Mouse (Mus musculus): Measurements from ENCODE around the gene Itgb6. TPM values are rescaled to one million over a fixed set of nuclear protein-coding genes. Genes with fewer than 3 reads are reported as not detected.
A peak's percentile ranks its signal among the peaks of the same experiment; 100 is the strongest.

Itgb6 gene
- 0.05 and 0.20 TPM in 2 replicates for polyA plus RNA-seq (2016; fragmentation: Nextera tagmentation; extraction: Ambion mirVana)

- Histone ChIP-seq H3K27ac (no peak within 1 kb of the TSS), H3K4me3 (no peak within 1 kb of the TSS), H3K27me3 (ENCODE audit: low read depth, poor library complexity, severe bottlenecking) (peaks cover 2% of the 10 kb centered on the region; the same call in 1 of the 2 replicates), H3K9me3 (replicated peaks) (no peaks in the 10 kb centered on the region), H3K4me1 (peaks cover 20% of the 10 kb centered on the region), H3K36me3 (no peaks in the 10 kb centered on the region)
- 92% methylated on average over 14 of the region's 14 CpGs for WGBS
- DNase-seq (ENCODE audit: low spot score): no peak
These were observed at the start of gene Itgb6 for GRCm38 (mm10) chr2:60722514-60722913. TSS of gene Itgb6 (minus strand) at chr2:60722643.

- 93% methylated on average over 8 of the region's 8 CpGs for WGBS
- Histone ChIP-seq H3K27ac (no peak overlapping the region), H3K4me1 (peaks cover 4% of the 10 kb centered on the region; the same call in 1 of the 2 replicates), H3K27me3 (ENCODE audit: low read depth, poor library complexity, severe bottlenecking) (no peaks in the 10 kb centered on the region), H3K4me3 (no peak overlapping the region), H3K9me3 (replicated peaks) (peaks cover 7% of the 10 kb centered on the region; the same call in 1 of the 2 replicates), H3K36me3 (peaks cover 90% of the 10 kb centered on the region)
- DNase-seq (ENCODE audit: low spot score): no peak
These were observed 44.0 kb upstream of the Itgb6 start for GRCm38 (mm10) chr2:60766420-60766819.

- Histone ChIP-seq H3K9me3 (replicated peaks) (no peaks in the 10 kb centered on the region), H3K4me3 (no peak overlapping the region), H3K27me3 (ENCODE audit: low read depth, poor library complexity, severe bottlenecking) (no peaks in the 10 kb centered on the region), H3K4me1 (no peaks in the 10 kb centered on the region), H3K36me3 (peaks cover 76% of the 10 kb centered on the region), H3K27ac (no peak overlapping the region)
- peak; percentile 23 for DNase-seq (ENCODE audit: low spot score)
- WGBS: 90% methylated on average over 9 of the region's 9 CpGs
These were observed 33.8 kb upstream of the Itgb6 start for GRCm38 (mm10) chr2:60756218-60756617.

- Histone ChIP-seq H3K27ac (no peak overlapping the region), H3K9me3 (replicated peaks) (no peaks in the 10 kb centered on the region), H3K4me3 (no peak overlapping the region), H3K27me3 (ENCODE audit: low read depth, poor library complexity, severe bottlenecking) (no peaks in the 10 kb centered on the region), H3K36me3 (peaks cover 66% of the 10 kb centered on the region), H3K4me1 (no peaks in the 10 kb centered on the region)
- WGBS: 98% methylated on average over 7 of the region's 7 CpGs
- DNase-seq (ENCODE audit: low spot score): no peak
These were observed 32.7 kb upstream of the Itgb6 start for GRCm38 (mm10) chr2:60755101-60755500.

GRCm38 (mm10) chr2:60751274-60751673 is 28.8 kb upstream of the Itgb6 start:
- 94% methylated on average over 9 of the region's 9 CpGs for WGBS
- H3K36me3 ChIP-seq: peaks cover 49% of the 10 kb centered on the region
- H3K9me3 ChIP-seq (replicated peaks): no peaks in the 10 kb centered on the region
- H3K4me3 ChIP-seq: no peak overlapping the region
- no peaks in the 10 kb centered on the region for H3K27me3 ChIP-seq (ENCODE audit: low read depth, poor library complexity, severe bottlenecking)
- H3K27ac ChIP-seq: no peak overlapping the region
- no peaks in the 10 kb centered on the region for H3K4me1 ChIP-seq
- no peak for DNase-seq (ENCODE audit: low spot score)

- Histone ChIP-seq H3K9me3 (replicated peaks) (no peaks in the 10 kb centered on the region), H3K4me3 (no peak overlapping the region)
These were observed 28.1 kb upstream of the Itgb6 start for GRCm38 (mm10) chr2:60750591-60750990.

GRCm38 (mm10) chr2:60748585-60748984 is 26.1 kb upstream of the Itgb6 start:
- Histone ChIP-seq H3K36me3 (peaks cover 23% of the 10 kb centered on the region), H3K27ac (no peak overlapping the region), H3K27me3 (ENCODE audit: low read depth, poor library complexity, severe bottlenecking) (no peaks in the 10 kb centered on the region), H3K9me3 (replicated peaks) (no peaks in the 10 kb centered on the region), H3K4me3 (no peak overlapping the region), H3K4me1 (no peaks in the 10 kb centered on the region)
- WGBS: 88% methylated on average over 1 of the region's 1 CpGs
- peak; percentile 24 for DNase-seq (ENCODE audit: low spot score)

More at GRCm38 (mm10) chr2:60750591-60750990, 28.1 kb upstream of the Itgb6 start:
- 89% methylated on average over 3 of the region's 3 CpGs for WGBS
- Histone ChIP-seq H3K36me3 (peaks cover 42% of the 10 kb centered on the region), H3K27ac (no peak overlapping the region), H3K4me1 (no peaks in the 10 kb centered on the region), H3K27me3 (ENCODE audit: low read depth, poor library complexity, severe bottlenecking) (no peaks in the 10 kb centered on the region)
- no peak for DNase-seq (ENCODE audit: low spot score)

- H3K4me1 ChIP-seq: no peaks in the 10 kb centered on the region
- no peak for DNase-seq (ENCODE audit: low spot score)
- WGBS: 80% methylated on average over 3 of the region's 3 CpGs
- no peaks in the 10 kb centered on the region for H3K9me3 ChIP-seq (replicated peaks)
- no peak overlapping the region for H3K4me3 ChIP-seq
- no peak overlapping the region for H3K27ac ChIP-seq
- H3K36me3 ChIP-seq: peaks cover 14% of the 10 kb centered on the region
- H3K27me3 ChIP-seq (ENCODE audit: low read depth, poor library complexity, severe bottlenecking): no peaks in the 10 kb centered on the region
These were observed 25.1 kb upstream of the Itgb6 start for GRCm38 (mm10) chr2:60747590-60747989.

GRCm38 (mm10) chr2:60744674-60745073 is 22.2 kb upstream of the Itgb6 start:
- DNase-seq (ENCODE audit: low spot score): no peak
- Histone ChIP-seq H3K9me3 (replicated peaks) (no peaks in the 10 kb centered on the region), H3K4me3 (no peak overlapping the region), H3K27me3 (ENCODE audit: low read depth, poor library complexity, severe bottlenecking) (no peaks in the 10 kb centered on the region), H3K36me3 (peaks cover 10% of the 10 kb centered on the region), H3K4me1 (no peaks in the 10 kb centered on the region; the same call in 1 of the 2 replicates), H3K27ac (no peak overlapping the region)
- WGBS: 93% methylated on average over 3 of the region's 3 CpGs

GRCm38 (mm10) chr2:60739389-60740137 is 17.1 kb upstream of the Itgb6 start:
- H3K36me3 ChIP-seq: no peaks in the 10 kb centered on the region
- no peaks in the 10 kb centered on the region for H3K9me3 ChIP-seq (replicated peaks)
- no peak for DNase-seq (ENCODE audit: low spot score)
- no peak overlapping the region for H3K4me3 ChIP-seq
- 80% methylated on average over 10 of the region's 10 CpGs for WGBS
- peaks cover 6% of the 10 kb centered on the region; the same call in 1 of the 2 replicates for H3K4me1 ChIP-seq
- no peaks in the 10 kb centered on the region for H3K27me3 ChIP-seq (ENCODE audit: low read depth, poor library complexity, severe bottlenecking)
- no peak overlapping the region for H3K27ac ChIP-seq

- H3K4me3 ChIP-seq: no peak overlapping the region
- peaks cover 20% of the 10 kb centered on the region for H3K4me1 ChIP-seq
- no peaks in the 10 kb centered on the region for H3K36me3 ChIP-seq
- H3K27ac ChIP-seq: no peak overlapping the region
- 49% methylated on average over 6 of the region's 6 CpGs for WGBS
- H3K27me3 ChIP-seq (ENCODE audit: low read depth, poor library complexity, severe bottlenecking): no peaks in the 10 kb centered on the region
- DNase-seq (ENCODE audit: low spot score): no peak
- no peaks in the 10 kb centered on the region for H3K9me3 ChIP-seq (replicated peaks)
These were observed 8.5 kb upstream of the Itgb6 start for GRCm38 (mm10) chr2:60730929-60731328.

- H3K27me3 ChIP-seq (ENCODE audit: low read depth, poor library complexity, severe bottlenecking): no peaks in the 10 kb centered on the region
- H3K9me3 ChIP-seq (replicated peaks): no peaks in the 10 kb centered on the region
- peaks cover 20% of the 10 kb centered on the region for H3K4me1 ChIP-seq
- H3K36me3 ChIP-seq: no peaks in the 10 kb centered on the region
- 7% methylated on average over 3 of the region's 3 CpGs for WGBS
- 0 out of 2 replicates have a peak overlapping the region, but pooled peaks have one; percentile 10 for H3K27ac ChIP-seq
- no peak for DNase-seq (ENCODE audit: low spot score)
- no peak overlapping the region for H3K4me3 ChIP-seq
These were observed 7.6 kb upstream of the Itgb6 start for GRCm38 (mm10) chr2:60730024-60730423.

GRCm38 (mm10) chr2:60728902-60729585 is 6.6 kb upstream of the Itgb6 start:
- H3K27ac ChIP-seq: no peak overlapping the region
- peaks cover 21% of the 10 kb centered on the region for H3K4me1 ChIP-seq
- peak; percentile 27 for DNase-seq (ENCODE audit: low spot score)
- H3K36me3 ChIP-seq: no peaks in the 10 kb centered on the region
- 37% methylated on average over 10 of the region's 10 CpGs for WGBS
- no peaks in the 10 kb centered on the region for H3K27me3 ChIP-seq (ENCODE audit: low read depth, poor library complexity, severe bottlenecking)
- no peaks in the 10 kb centered on the region for H3K9me3 ChIP-seq (replicated peaks)
- H3K4me3 ChIP-seq: no peak overlapping the region

Data from limb, embryonic 10.5 days (tissue).